Mouse (Mus musculus): ENCODE data around the gene Fam186a. TPM values are rescaled to one million over a fixed set of nuclear protein-coding genes. Genes with fewer than 3 reads are reported as not detected.

Gene Fam186a
- total and polyA plus RNA-seq, 3 experiments, result 0.10 to 0.16 (median 0.12) TPM

- H3K27ac ChIP-seq, result peak overlapping the region; percentile 56
Measured at GRCm38 (mm10) chr15:99904841-99905240, 62.0 kb downstream of the Fam186a start.

GRCm38 (mm10) chr15:99904333-99904732, 62.5 kb downstream of the Fam186a start:
- H3K27ac ChIP-seq, result peak overlapping the region; percentile 56
- no peak overlapping the region for H3K4me3 ChIP-seq
- WGBS, result 0% methylated on average over 4 of the region's 4 CpGs
- intact Hi-C loops (cut with DNase I), result loop anchor here (1.0 to 5.0 kb wide), 3 partner anchors 37 to 127 kb away; no protein-coding TSS in a partner anchor
- no peak overlapping the region for H3K9ac ChIP-seq (ENCODE audit: low read depth, low read length)
- H3K36me3 ChIP-seq (ENCODE audit: control insufficient read depth, insufficient read depth, low read length), result no peaks in the 10 kb centered on the region
- H3K4me1 ChIP-seq (ENCODE audit: control insufficient read depth, insufficient read depth, low read length), result peaks cover 2% of the 10 kb centered on the region; the same call in 1 of the 2 replicates
- H3K27me3 ChIP-seq (ENCODE audit: control insufficient read depth, insufficient read depth, low read length), result no peaks in the 10 kb centered on the region
- peak; percentile 81 to 83 for DNase-seq
- H3K79me2 ChIP-seq (replicated peaks; ENCODE audit: control insufficient read depth, insufficient read depth, low read length), result no peaks in the 10 kb centered on the region
- TF ChIP-seq POLR2A (IDR thresholded peaks at IDR 0.05; ENCODE audit: insufficient read depth, low read depth, low read length) (no peak), CTCF (IDR thresholded peaks at IDR 0.05) (peak; percentile 94), EP300 (IDR thresholded peaks at IDR 0.05; ENCODE audit: insufficient read depth, low read depth, low read length) (peak; percentile 93)

More at GRCm38 (mm10) chr15:99904841-99905240, 62.0 kb downstream of the Fam186a start:
- no peaks in the 10 kb centered on the region for H3K27me3 ChIP-seq (ENCODE audit: control insufficient read depth, insufficient read depth, low read length)
- peaks cover 2% of the 10 kb centered on the region; the same call in 1 of the 2 replicates for H3K4me1 ChIP-seq (ENCODE audit: control insufficient read depth, insufficient read depth, low read length)
- no peaks in the 10 kb centered on the region for H3K79me2 ChIP-seq (replicated peaks; ENCODE audit: control insufficient read depth, insufficient read depth, low read length)
- intact Hi-C loops (cut with DNase I), result loop anchor here (1.0 to 5.0 kb wide), 6 partner anchors 38 to 408 kb away; partner anchors contain the start of gene Cox14
- no peak for TF ChIP-seq EP300 (IDR thresholded peaks at IDR 0.05; ENCODE audit: insufficient read depth, low read depth, low read length)
- DNase-seq, result peak in 1 of 2 experiments; percentile 8
- H3K9ac ChIP-seq (ENCODE audit: low read depth, low read length), result no peak overlapping the region
- no peaks in the 10 kb centered on the region for H3K36me3 ChIP-seq (ENCODE audit: control insufficient read depth, insufficient read depth, low read length)
- no peak overlapping the region for H3K4me3 ChIP-seq
- WGBS, result 44% methylated on average over 9 of the region's 9 CpGs

DNA sequence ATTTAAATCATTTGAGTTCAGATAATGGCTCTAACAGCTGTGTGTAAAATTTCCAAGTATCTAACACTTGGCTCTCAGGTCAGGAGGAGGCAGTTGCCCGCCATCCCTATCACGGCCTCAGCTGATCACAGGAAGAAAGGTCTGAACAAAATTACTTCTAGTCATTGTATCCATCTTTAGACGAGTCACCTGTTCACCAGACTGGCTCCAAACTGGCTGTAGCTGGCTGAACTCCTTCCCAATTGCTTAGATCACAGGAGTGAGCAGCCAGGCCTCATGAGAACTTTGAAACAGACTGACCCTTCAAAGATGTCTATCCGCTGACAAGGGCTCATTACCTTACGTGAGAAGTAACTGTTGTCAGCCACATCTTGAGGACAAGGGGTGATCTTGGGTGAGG, 63.6 kb downstream of the Fam186a start:
- Histone ChIP-seq H3K9ac (ENCODE audit: low read depth, low read length) (no peak overlapping the region), H3K36me3 (ENCODE audit: control insufficient read depth, insufficient read depth, low read length) (no peaks in the 10 kb centered on the region), H3K4me3 (no peak overlapping the region), H3K4me1 (ENCODE audit: control insufficient read depth, insufficient read depth, low read length) (peaks cover 2% of the 10 kb centered on the region; the same call in 1 of the 2 replicates), H3K79me2 (replicated peaks; ENCODE audit: control insufficient read depth, insufficient read depth, low read length) (no peaks in the 10 kb centered on the region), H3K27me3 (ENCODE audit: control insufficient read depth, insufficient read depth, low read length) (no peaks in the 10 kb centered on the region), H3K27ac (no peak overlapping the region)
- TF ChIP-seq CTCF (IDR thresholded peaks at IDR 0.05) (no peak), EP300 (IDR thresholded peaks at IDR 0.05; ENCODE audit: insufficient read depth, low read depth, low read length) (no peak), POLR2A (IDR thresholded peaks at IDR 0.05; ENCODE audit: insufficient read depth, low read depth, low read length) (no peak)
- 61% methylated on average over 5 of the region's 5 CpGs for WGBS
- intact Hi-C loops (cut with DNase I), result loop anchor here (5.0 kb wide), 2 partner anchors 36 to 126 kb away; no protein-coding TSS in a partner anchor
- no peak for DNase-seq

DNA sequence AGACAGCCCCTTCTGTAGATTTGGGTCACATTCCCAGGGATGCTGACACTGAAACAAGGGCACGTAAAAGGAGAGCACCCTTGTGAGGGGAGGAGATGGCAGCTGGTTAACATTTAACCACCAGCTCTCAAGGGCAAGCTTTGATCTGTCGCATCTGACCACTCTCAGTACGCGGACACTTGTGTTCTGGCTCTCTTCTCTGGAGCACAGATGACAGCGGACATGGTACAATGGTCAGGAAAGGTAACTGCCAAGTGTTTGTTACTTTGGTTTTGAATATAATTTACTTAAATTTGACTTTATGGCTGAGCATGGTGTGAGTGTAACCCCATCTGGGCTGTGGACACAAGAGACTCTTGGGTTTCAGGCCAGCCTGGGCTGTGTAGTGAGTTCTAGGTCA, 64.1 kb downstream of the Fam186a start:
- Histone ChIP-seq H3K27ac (no peak overlapping the region), H3K79me2 (replicated peaks; ENCODE audit: control insufficient read depth, insufficient read depth, low read length) (no peaks in the 10 kb centered on the region), H3K4me1 (ENCODE audit: control insufficient read depth, insufficient read depth, low read length) (peaks cover 2% of the 10 kb centered on the region; the same call in 1 of the 2 replicates), H3K36me3 (ENCODE audit: control insufficient read depth, insufficient read depth, low read length) (no peaks in the 10 kb centered on the region), H3K4me3 (no peak overlapping the region), H3K27me3 (ENCODE audit: control insufficient read depth, insufficient read depth, low read length) (no peaks in the 10 kb centered on the region), H3K9ac (ENCODE audit: low read depth, low read length) (no peak overlapping the region)
- intact Hi-C loops (cut with DNase I), result loop anchor here (5.0 kb wide), 2 partner anchors 35 to 125 kb away; no protein-coding TSS in a partner anchor
- TF ChIP-seq CTCF (IDR thresholded peaks at IDR 0.05) (no peak), POLR2A (IDR thresholded peaks at IDR 0.05; ENCODE audit: insufficient read depth, low read depth, low read length) (no peak), EP300 (IDR thresholded peaks at IDR 0.05; ENCODE audit: insufficient read depth, low read depth, low read length) (no peak)
- WGBS, result 88% methylated on average over 5 of the region's 5 CpGs
- no peak for DNase-seq

GRCm38 (mm10) chr15:99896621-99897020, 70.2 kb downstream of the Fam186a start:
- Histone ChIP-seq H3K27ac (no peak overlapping the region), H3K36me3 (ENCODE audit: control insufficient read depth, insufficient read depth, low read length) (no peaks in the 10 kb centered on the region), H3K4me3 (no peak overlapping the region), H3K9ac (ENCODE audit: low read depth, low read length) (no peak overlapping the region), H3K4me1 (ENCODE audit: control insufficient read depth, insufficient read depth, low read length) (peaks cover 1% of the 10 kb centered on the region; the same call in 1 of the 2 replicates), H3K27me3 (ENCODE audit: control insufficient read depth, insufficient read depth, low read length) (no peaks in the 10 kb centered on the region), H3K79me2 (replicated peaks; ENCODE audit: control insufficient read depth, insufficient read depth, low read length) (no peaks in the 10 kb centered on the region)
- TF ChIP-seq CTCF (IDR thresholded peaks at IDR 0.05), result peak; percentile 42
- no peak for TF ChIP-seq EP300 (IDR thresholded peaks at IDR 0.05; ENCODE audit: insufficient read depth, low read depth, low read length)
- no peak for TF ChIP-seq POLR2A (IDR thresholded peaks at IDR 0.05; ENCODE audit: insufficient read depth, low read depth, low read length)
- intact Hi-C loops (cut with DNase I), result no loop called here
- no peak for DNase-seq

DNA sequence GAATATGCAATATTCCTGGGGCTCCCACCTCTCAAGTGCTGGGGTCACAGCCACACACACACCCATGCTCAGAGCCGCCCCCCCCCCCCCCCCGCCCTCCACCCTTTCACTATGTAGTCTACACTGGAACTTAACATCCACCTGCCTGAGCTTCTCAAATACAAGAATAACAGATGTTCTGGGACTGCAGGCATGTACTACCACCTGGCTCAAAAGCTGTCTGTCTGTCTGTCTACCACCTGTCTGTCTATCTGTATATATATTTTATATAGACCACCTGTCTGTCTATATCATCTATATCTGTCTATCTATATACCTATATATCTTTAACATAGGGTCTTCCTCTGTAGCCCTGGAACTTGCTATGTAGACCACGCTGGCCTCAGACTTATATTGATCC, 75.5 kb downstream of the Fam186a start:
- Histone ChIP-seq H3K4me3 (no peak overlapping the region), H3K36me3 (ENCODE audit: control insufficient read depth, insufficient read depth, low read length) (peaks cover 3% of the 10 kb centered on the region), H3K4me1 (ENCODE audit: control insufficient read depth, insufficient read depth, low read length) (peaks cover 6% of the 10 kb centered on the region), H3K79me2 (replicated peaks; ENCODE audit: control insufficient read depth, insufficient read depth, low read length) (no peaks in the 10 kb centered on the region), H3K9ac (ENCODE audit: low read depth, low read length) (no peak overlapping the region), H3K27me3 (ENCODE audit: control insufficient read depth, insufficient read depth, low read length) (no peaks in the 10 kb centered on the region), H3K27ac (no peak overlapping the region)
- WGBS, result 81% methylated on average over 3 of the region's 3 CpGs
- TF ChIP-seq CTCF (IDR thresholded peaks at IDR 0.05) (no peak), EP300 (IDR thresholded peaks at IDR 0.05; ENCODE audit: insufficient read depth, low read depth, low read length) (no peak), POLR2A (IDR thresholded peaks at IDR 0.05; ENCODE audit: insufficient read depth, low read depth, low read length) (no peak)
- intact Hi-C loops (cut with DNase I), result no loop called here
- no peak for DNase-seq
